Mouse (Mus musculus) heart, embryonic 14.5 days (tissue): ENCODE data around the gene Parl. TPM values are rescaled to one million over a fixed set of nuclear protein-coding genes. Genes with fewer than 3 reads are reported as not detected.
A peak's percentile ranks its signal among the peaks of the same experiment; 100 is the strongest.

ENCODE experiments used
- ATAC-seq: fragments of 200-750 bp; cut with Nextera tagmentation; 2 replicates; pipeline ENCODE4 v1.8.0; 2017; ENCODE audit warnings: low read depth, moderate TSS enrichment; ENCODE audit not compliant: insufficient number of reproducible peaks, insufficient read depth, low FRiP score
- H3K27ac ChIP-seq, 2 experiments: fragments of 200-500 bp in 1 of 2; fragments of 300-500 bp in 1 of 2; sonication (generic) in 1 of 2; replicated peaks in 1 of 2; 2 replicates each; pipeline ENCODE4 v1.5.1; 2012 to 2014; ENCODE audit warnings: low read depth in 2 of 2, low read length in 2 of 2, control low read depth in 1 of 2, mild to moderate bottlenecking in 1 of 2, mixed read lengths in 1 of 2; ENCODE audit not compliant: control insufficient read depth in 1 of 2, insufficient read depth in 1 of 2
- H3K27me3 ChIP-seq: fragments of 300-500 bp; sonication (generic); 2 replicates; pipeline ENCODE4 v1.6.1; 2014; ENCODE audit warnings: mild to moderate bottlenecking, low read length, control low read depth; ENCODE audit not compliant: control insufficient read depth, insufficient read depth
- H3K36me3 ChIP-seq: fragments of 300-500 bp; sonication (generic); 2 replicates; pipeline ENCODE4 v1.6.1; 2014; ENCODE audit warnings: mild to moderate bottlenecking, control low read depth, low read length, mixed read lengths; ENCODE audit not compliant: control insufficient read depth, insufficient read depth
- H3K4me1 ChIP-seq, 2 experiments: fragments of 200-500 bp in 1 of 2; fragments of 300-500 bp in 1 of 2; sonication (generic) in 1 of 2; 2 replicates each; pipeline ENCODE4 v1.6.1; 2012 to 2014; ENCODE audit warnings: low read length in 2 of 2, control low read depth in 1 of 2, mixed read lengths in 1 of 2; ENCODE audit not compliant: control insufficient read depth in 2 of 2, insufficient read depth in 2 of 2
- H3K4me2 ChIP-seq: fragments of 300-500 bp; sonication (generic); 2 replicates; pipeline ENCODE4 v1.6.1; 2014; ENCODE audit warnings: mild to moderate bottlenecking, low read length
- H3K4me3 ChIP-seq, 2 experiments: fragments of 200-500 bp in 1 of 2; fragments of 300-500 bp in 1 of 2; sonication (generic) in 1 of 2; 2 replicates each; pipeline ENCODE4 v1.5.1; 2012 to 2014; ENCODE audit warnings: low read length in 2 of 2, mild to moderate bottlenecking in 2 of 2, control low read depth in 1 of 2, low read depth in 1 of 2, moderate library complexity in 1 of 2; ENCODE audit not compliant: control insufficient read depth in 1 of 2, insufficient read depth in 1 of 2
- H3K9ac ChIP-seq: fragments of 300-500 bp; sonication (generic); 2 replicates; pipeline ENCODE4 v1.6.1; 2014; ENCODE audit warnings: mild to moderate bottlenecking, low read length
- H3K9me3 ChIP-seq: fragments of 300-500 bp; sonication (generic); 2 replicates; pipeline ENCODE4 v1.6.1; 2016; ENCODE audit warnings: low read length, control low read depth; ENCODE audit not compliant: control insufficient read depth
- WGBS: fragments of 180-500 bp; shearing (Covaris S2); extraction: QIAGEN DNeasy Blood & Tissue Kit; methylation state at CpG from one replicate; pipeline ENCODE4 v1.1.7; 2014; 5-methylcytosine and 5-hydroxymethylcytosine counted together
- polyA plus RNA-seq: library from polyadenylated mRNA; unstranded; fragments of >200 nt; fragmentation: Nextera tagmentation; extraction: Ambion mirVana; gene quantifications from 2 replicates; pipeline ENCODE4 v1.2.1, GENCODE M21; 2014

The Parl gene
- 65.8 and 70.9 TPM in 2 replicates for polyA plus RNA-seq

DNA sequence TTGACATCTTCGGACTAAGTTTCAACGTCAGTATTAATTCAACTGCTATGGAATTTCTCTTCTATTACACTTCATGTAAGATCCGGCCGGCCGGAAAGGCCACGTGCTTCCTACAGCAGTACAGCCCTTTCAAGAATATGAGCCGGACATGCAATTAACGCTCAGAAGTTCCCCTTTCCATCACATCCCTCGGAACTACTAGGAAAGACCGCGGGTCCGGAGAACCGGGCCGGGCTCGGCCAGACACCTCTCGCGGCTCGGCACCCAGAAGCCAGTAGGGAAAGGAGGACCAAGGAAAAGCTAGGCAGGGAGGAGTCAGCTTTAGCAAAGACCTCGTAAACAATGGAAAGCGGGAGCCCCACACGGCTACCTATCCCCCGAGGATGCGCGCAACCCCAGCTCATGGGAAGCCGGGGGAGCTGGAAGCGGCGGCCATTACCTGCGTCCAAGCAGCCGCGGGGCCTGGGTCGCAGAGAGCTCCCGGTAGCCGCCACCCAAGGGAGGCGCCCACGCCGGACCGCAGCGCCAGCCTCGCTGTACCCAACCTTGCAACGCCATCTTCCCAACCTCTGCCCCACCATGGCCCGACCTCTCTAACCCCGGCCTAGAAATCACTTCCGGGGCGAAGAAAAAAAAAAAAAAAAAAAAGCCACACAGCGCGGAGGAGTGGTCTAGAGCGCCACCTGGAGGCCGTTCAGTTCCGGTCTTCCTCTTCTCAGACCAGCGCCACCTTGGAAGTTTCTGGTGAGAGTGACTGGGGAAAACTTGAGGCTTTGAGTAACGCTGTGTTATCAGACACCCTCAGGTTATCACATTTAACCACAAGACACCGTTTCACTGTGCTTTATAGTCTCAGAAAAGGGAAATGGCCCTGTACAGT, at the start of gene Parl:
Gene Parl, minus strand, starts transcription at position 618 of the 880 bp plus-strand sequence.
- peak within 1 kb of the TSS; percentile 72 to 93 for H3K4me3 ChIP-seq
- under 1% methylated on average over 50 of the region's 52 CpGs for WGBS
- H3K9me3 ChIP-seq = no peaks in the 10 kb centered on the region

GRCm38 (mm10) chr16:20345464-20345863, 43.3 kb upstream of the Parl start:
- H3K27ac ChIP-seq = no peak overlapping the region
- H3K4me2 ChIP-seq = no peak overlapping the region
- peaks cover 51% of the 10 kb centered on the region for H3K36me3 ChIP-seq
- H3K4me1 ChIP-seq = no peaks in the 10 kb centered on the region
- ATAC-seq = no peak
- no peaks in the 10 kb centered on the region for H3K9me3 ChIP-seq
- no peak overlapping the region for H3K4me3 ChIP-seq
- WGBS = 71% methylated on average over 1 of the region's 1 CpGs
- no peak overlapping the region for H3K9ac ChIP-seq
- H3K27me3 ChIP-seq = no peaks in the 10 kb centered on the region

More for the DNA sequence above, at the start of gene Parl:
- Histone ChIP-seq H3K4me1 (peaks cover 3 to 20% of the 10 kb centered on the region in 2 experiments; a peak in 3 of 4 replicates), H3K36me3 (peaks cover 12% of the 10 kb centered on the region), H3K9ac (peak within 1 kb of the TSS; percentile 89), H3K27ac (peak within 1 kb of the TSS; percentile 63 to 75), H3K27me3 (no peaks in the 10 kb centered on the region), H3K4me2 (peak within 1 kb of the TSS; percentile 73)
- ATAC-seq = peak; percentile 83

- Histone ChIP-seq H3K27me3 (no peaks in the 10 kb centered on the region), H3K36me3 (peaks cover 75% of the 10 kb centered on the region), H3K4me1 (no peaks in the 10 kb centered on the region), H3K27ac (no peak overlapping the region), H3K9ac (no peak overlapping the region), H3K4me3 (no peak overlapping the region), H3K9me3 (no peaks in the 10 kb centered on the region), H3K4me2 (no peak overlapping the region)
- WGBS = 64% methylated on average over 3 of the region's 3 CpGs
- ATAC-seq = no peak
Measured at GRCm38 (mm10) chr16:20338616-20339015, 36.4 kb upstream of the Parl start.

DNA sequence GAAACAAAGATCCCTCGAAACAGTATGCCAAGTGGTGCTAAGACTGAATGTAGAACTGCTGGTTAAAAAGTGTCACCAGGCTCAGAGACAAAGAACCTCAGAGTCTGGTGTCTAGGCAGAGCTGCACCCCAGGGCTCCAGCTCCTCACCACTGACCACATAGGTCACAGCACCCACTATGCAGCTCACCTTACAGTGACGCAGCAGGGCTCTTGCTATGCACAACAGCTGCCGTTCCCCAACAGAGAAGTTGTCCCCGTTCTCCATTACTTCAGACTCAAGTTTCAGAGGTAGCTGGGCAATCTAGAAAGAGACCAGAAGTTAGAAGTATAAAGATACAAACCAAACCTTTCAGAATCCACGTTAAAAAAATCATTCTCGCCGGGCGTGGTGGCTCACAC, 32.7 kb upstream of the Parl start:
- H3K36me3 ChIP-seq = peaks cover 89% of the 10 kb centered on the region
- H3K9ac ChIP-seq = no peak overlapping the region
- no peaks in the 10 kb centered on the region for H3K9me3 ChIP-seq
- H3K4me2 ChIP-seq = no peak overlapping the region
- no peaks in the 10 kb centered on the region for H3K4me1 ChIP-seq
- H3K27ac ChIP-seq = no peak overlapping the region
- 92% methylated on average over 8 of the region's 8 CpGs for WGBS
- no peak for ATAC-seq
- H3K4me3 ChIP-seq = no peak overlapping the region
- no peaks in the 10 kb centered on the region for H3K27me3 ChIP-seq

DNA sequence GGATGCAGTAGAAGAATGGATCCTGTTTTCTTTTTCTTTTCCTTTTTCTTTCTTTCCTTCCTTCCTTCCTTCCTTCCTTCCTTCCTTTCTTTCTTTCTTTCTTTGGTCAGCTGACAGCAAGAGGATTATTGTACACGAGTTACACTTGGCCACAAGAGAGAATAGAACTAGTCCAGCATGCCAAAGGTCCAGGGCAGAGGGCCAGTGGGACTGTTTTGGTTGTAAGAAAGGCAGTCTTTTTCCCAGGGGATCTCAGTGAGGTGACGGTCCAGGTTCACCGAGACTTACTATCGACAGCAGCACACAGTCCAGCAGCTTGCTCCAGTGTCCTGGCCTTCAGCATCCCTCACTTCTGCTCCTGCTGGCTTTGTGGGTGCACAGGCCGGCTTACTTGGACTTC, 26.1 kb upstream of the Parl start:
- ATAC-seq = no peak
- H3K4me3 ChIP-seq = no peak overlapping the region
- no peak overlapping the region for H3K9ac ChIP-seq
- no peaks in the 10 kb centered on the region for H3K4me1 ChIP-seq
- no peaks in the 10 kb centered on the region for H3K9me3 ChIP-seq
- 84% methylated on average over 5 of the region's 5 CpGs for WGBS
- H3K36me3 ChIP-seq = peaks cover 41% of the 10 kb centered on the region
- no peak overlapping the region for H3K4me2 ChIP-seq
- H3K27ac ChIP-seq = no peak overlapping the region
- H3K27me3 ChIP-seq = no peaks in the 10 kb centered on the region

GRCm38 (mm10) chr16:20325286-20325685, 23.1 kb upstream of the Parl start, which contains the start of gene Cyp2ab1:
TSS of gene Cyp2ab1 (minus strand) at chr16:20325404.
- H3K27ac ChIP-seq = peak within 1 kb of the TSS in 1 of 2 experiments; percentile 8; a peak in 1 of 4 replicates
- ATAC-seq = no peak
- 65% methylated on average over 5 of the region's 5 CpGs for WGBS
- no peaks in the 10 kb centered on the region for H3K27me3 ChIP-seq
- H3K36me3 ChIP-seq = peaks cover 13% of the 10 kb centered on the region
- H3K4me1 ChIP-seq = no peaks in the 10 kb centered on the region
- H3K9me3 ChIP-seq = no peaks in the 10 kb centered on the region
- no peak within 1 kb of the TSS for H3K4me3 ChIP-seq
- H3K4me2 ChIP-seq = no peak within 1 kb of the TSS
- no peak within 1 kb of the TSS for H3K9ac ChIP-seq

DNA sequence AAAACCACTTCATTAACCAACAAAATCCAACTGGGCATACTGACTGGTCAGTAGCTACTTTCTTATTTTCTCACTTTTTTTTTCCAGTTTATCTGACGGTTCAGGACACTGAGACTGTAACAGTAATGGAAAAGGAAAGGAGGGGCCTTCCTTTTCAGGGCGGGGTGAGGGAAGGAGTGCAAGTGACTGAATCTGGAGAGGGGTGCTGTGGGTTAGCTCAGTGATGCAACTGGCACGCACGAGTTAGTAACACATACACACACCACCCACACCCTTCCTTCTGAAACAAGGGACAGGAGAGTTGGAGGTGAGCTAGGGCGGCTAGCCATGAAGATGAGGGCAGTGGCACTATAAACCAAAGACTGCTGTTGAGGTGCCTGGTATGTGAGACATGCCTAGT, 21.7 kb upstream of the Parl start:
- no peak overlapping the region for H3K4me2 ChIP-seq
- H3K4me3 ChIP-seq = no peak overlapping the region
- WGBS = 57% methylated on average over 5 of the region's 5 CpGs
- no peaks in the 10 kb centered on the region for H3K9me3 ChIP-seq
- peak; percentile 56; the same call in 1 of the 2 replicates for ATAC-seq
- no peaks in the 10 kb centered on the region for H3K4me1 ChIP-seq
- H3K9ac ChIP-seq = no peak overlapping the region
- no peaks in the 10 kb centered on the region for H3K27me3 ChIP-seq
- peak overlapping the region in 1 of 2 experiments; percentile 8; a peak in 1 of 4 replicates for H3K27ac ChIP-seq
- H3K36me3 ChIP-seq = peaks cover 5% of the 10 kb centered on the region; the same call in 1 of the 2 replicates
